Comparison of ENCODE assay signal across 10 mouse cellular contexts in the genomic region with DNA sequence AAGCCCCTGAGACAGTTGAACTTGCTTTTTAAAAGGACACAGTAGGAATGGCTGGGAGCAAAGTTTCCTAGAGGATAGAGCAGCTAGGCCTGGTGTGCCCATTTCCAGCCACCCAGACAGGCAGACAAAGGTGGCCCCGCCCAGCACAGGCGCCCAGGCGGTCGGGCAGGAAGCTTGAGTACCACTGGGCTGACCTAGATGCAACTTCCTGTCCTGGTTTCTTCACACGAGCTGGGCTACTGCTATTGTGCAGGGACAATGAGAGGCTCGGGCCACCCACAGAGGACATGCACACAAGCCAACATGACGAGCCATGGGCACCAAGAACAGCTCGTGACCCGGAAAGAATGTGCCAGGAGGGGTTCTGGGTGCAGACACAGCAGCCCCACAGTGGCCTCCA.
DNase-seq lines count a peak whose midpoint lies in the region; ATAC-seq lines count a peak whose summit lies in the region.
"Had no signal": no experiment of that assay in that cellular context is flagged by ENCODE, and none has a peak within 500 bp of the region (broad histone marks: within the 10 kb centered on the region; RNA-seq: fewer than 3 reads in every experiment).

No protein-coding gene starts in this region.

- H3K4me2 ChIP-seq in embryonic facial prominence, embryonic 14.5 days (ENCODE audit: low read depth, low read length) = no peak overlapping the region
- H3K4me2 ChIP-seq in hindbrain, embryonic 13.5 days = no peak overlapping the region
- no peak overlapping the region for H3K4me2 ChIP-seq in liver, embryonic 16.5 days (ENCODE audit: low read depth, low read length)

- H3K27ac ChIP-seq in embryonic facial prominence, embryonic 14.5 days (replicated peaks; ENCODE audit: low read depth, low read length) = no peak overlapping the region
- H3K27ac ChIP-seq in hindbrain, embryonic 13.5 days = peak overlapping the region; percentile 30; the same call in 1 of the 2 replicates
- H3K27ac ChIP-seq in liver, embryonic 16.5 days (ENCODE audit: low read length) = peak overlapping the region; percentile 41

- H3K4me1 ChIP-seq in embryonic facial prominence, embryonic 14.5 days (ENCODE audit: control insufficient read depth, insufficient read depth, low read length) = no peaks in the 10 kb centered on the region; the same call in 1 of the 2 replicates
- H3K4me1 ChIP-seq in hindbrain, embryonic 13.5 days (replicated peaks) = peaks cover 41% of the 10 kb centered on the region
- peaks cover 2% of the 10 kb centered on the region for H3K4me1 ChIP-seq in liver, embryonic 16.5 days (ENCODE audit: control insufficient read depth, low read depth, low read length)

- H3K36me3 ChIP-seq in embryonic facial prominence, embryonic 14.5 days (ENCODE audit: control insufficient read depth, insufficient read depth, low read length) = no peaks in the 10 kb centered on the region
- peaks cover 5% of the 10 kb centered on the region; the same call in 1 of the 2 replicates for H3K36me3 ChIP-seq in hindbrain, embryonic 13.5 days
- H3K36me3 ChIP-seq in liver, embryonic 16.5 days (ENCODE audit: control insufficient read depth, insufficient read depth) = peaks cover 2% of the 10 kb centered on the region; the same call in 1 of the 2 replicates

- ATAC-seq in embryonic facial prominence, embryonic 14.5 days (ENCODE audit: low read depth) = peak; percentile 42; the same call in 1 of the 2 replicates
- no peak for ATAC-seq in hindbrain, embryonic 13.5 days (ENCODE audit: low FRiP score)
- ATAC-seq in liver, embryonic 16.5 days (ENCODE audit: low read depth) = peak; percentile 41
- ATAC-seq: Patski had no signal

- 64% methylated on average over 9 of the region's 9 CpGs for WGBS in embryonic facial prominence, embryonic 14.5 days
- 26% methylated on average over 9 of the region's 9 CpGs for WGBS in hindbrain, embryonic 13.5 days
- WGBS in liver, embryonic 16.5 days (ENCODE audit: insufficient replicate concordance) = 40% methylated on average over 9 of the region's 9 CpGs

- intact Hi-C loops in left cerebral cortex, postnatal 4 days (cut with DNase I) = no loop called here
- intact Hi-C loops in gastrocnemius, postnatal 36 days (cut with DNase I) = no loop called here

- H3K4me3 ChIP-seq in embryonic facial prominence, embryonic 14.5 days (ENCODE audit: low read depth, low read length) = no peak overlapping the region
- H3K4me3 ChIP-seq in hindbrain, embryonic 13.5 days = no peak overlapping the region
- no peak overlapping the region for H3K4me3 ChIP-seq in liver, embryonic 16.5 days (ENCODE audit: low read depth, low read length)
- H3K4me3 ChIP-seq: megakaryocyte, embryonic 14.5 days had no signal

- no peaks in the 10 kb centered on the region for H3K9me3 ChIP-seq in embryonic facial prominence, embryonic 14.5 days (ENCODE audit: control insufficient read depth, low read length)
- no peaks in the 10 kb centered on the region for H3K9me3 ChIP-seq in hindbrain, embryonic 13.5 days
- no peaks in the 10 kb centered on the region for H3K9me3 ChIP-seq in liver, embryonic 16.5 days (replicated peaks; ENCODE audit: control insufficient read depth, low read length)
- H3K9me3 ChIP-seq: megakaryocyte, embryonic 14.5 days had no signal

- H3K9ac ChIP-seq in embryonic facial prominence, embryonic 14.5 days (ENCODE audit: low read depth, low read length) = no peak overlapping the region
- H3K9ac ChIP-seq in hindbrain, embryonic 13.5 days = no peak overlapping the region
- no peak overlapping the region for H3K9ac ChIP-seq in liver, embryonic 16.5 days (ENCODE audit: low read depth, low read length)

- no peaks in the 10 kb centered on the region for H3K27me3 ChIP-seq in embryonic facial prominence, embryonic 14.5 days (replicated peaks; ENCODE audit: control insufficient read depth, insufficient read depth, low read length)
- H3K27me3 ChIP-seq in hindbrain, embryonic 13.5 days = no peaks in the 10 kb centered on the region
- H3K27me3 ChIP-seq in liver, embryonic 16.5 days (ENCODE audit: control insufficient read depth, insufficient read depth, low read depth, low read length) = no peaks in the 10 kb centered on the region
- H3K27me3 ChIP-seq: Patski had no signal

- peak; percentile 44 for DNase-seq in left cerebral cortex, postnatal 4 days
- DNase-seq in left cerebral cortex, adult 11 months (ENCODE audit: low spot score) = no peak
- DNase-seq in embryonic facial prominence, embryonic 14.5 days (ENCODE audit: low spot score) = peak; percentile 55
- DNase-seq in spleen, postnatal 36 days (ENCODE audit: low spot score in 2 of 2) = peak; percentile 67 to 72
- DNase-seq in gastrocnemius, postnatal 36 days = no peak
- no peak for DNase-seq in cerebellum, postnatal 36 days

Comparison
In these comparisons a context has a peak if more than half of its experiments do, and no peak if none do; other contexts are left out.
1. DNase-seq: peak in left cerebral cortex, postnatal 4 days (single experiment), embryonic facial prominence, embryonic 14.5 days (single experiment) and spleen, postnatal 36 days (2 of 2); none in left cerebral cortex, adult 11 months (single experiment), gastrocnemius, postnatal 36 days (0 of 2) and cerebellum, postnatal 36 days (0 of 2).